Mouse (Mus musculus): ENCODE data around the gene Gm47955.
"Not testable (repeated sequence)": the region's sequence is repeated elsewhere in the genome, so short reads cannot be mapped to it uniquely, and the experiment has no call there.

The Gm47955 gene

GRCm38 (mm10) chr1:82959870-82960385 is at the start of gene Gm47955:
Gene Gm47955, plus strand, starts transcription at chr1:82960286.
- DNase-seq (ENCODE audit: low spot score): no peak

- no peak for DNase-seq (ENCODE audit: low spot score)
Observed at GRCm38 (mm10) chr1:82913025-82913424, 47.1 kb upstream of the Gm47955 start, which contains the start of gene A030005L19Rik. Gene A030005L19Rik, plus strand, starts transcription at chr1:82913325.

- DNase-seq (ENCODE audit: low spot score): not testable (repeated sequence)
Observed at GRCm38 (mm10) chr1:82913434-82913833, 46.7 kb upstream of the Gm47955 start.

GRCm38 (mm10) chr1:82924650-82925049 is 35.4 kb upstream of the Gm47955 start, which contains the start of gene A030014E15Rik:
Gene A030014E15Rik, plus strand, starts transcription at chr1:82924917.
- DNase-seq (ENCODE audit: low spot score): no peak

GRCm38 (mm10) chr1:82930558-82930957 is 29.5 kb upstream of the Gm47955 start:
- DNase-seq (ENCODE audit: low spot score): not testable (repeated sequence)

- DNase-seq (ENCODE audit: low spot score): not testable (repeated sequence)
Observed at GRCm38 (mm10) chr1:82931326-82931725, 28.8 kb upstream of the Gm47955 start, which contains the start of gene Gm6217. Gene Gm6217, minus strand, starts transcription at chr1:82931399.

GRCm38 (mm10) chr1:82938666-82939065 is 21.4 kb upstream of the Gm47955 start:
- DNase-seq (ENCODE audit: low spot score): no peak

- not testable (repeated sequence) for DNase-seq (ENCODE audit: low spot score)
Observed at GRCm38 (mm10) chr1:82942505-82942904, 17.6 kb upstream of the Gm47955 start.

- not testable (repeated sequence) for DNase-seq (ENCODE audit: low spot score)
Observed at GRCm38 (mm10) chr1:82943295-82943694, 16.8 kb upstream of the Gm47955 start, which contains the start of gene A030003K21Rik. Gene A030003K21Rik, minus strand, starts transcription at chr1:82943388.

GRCm38 (mm10) chr1:82946029-82946428 is 14.1 kb upstream of the Gm47955 start:
- not testable (repeated sequence) for DNase-seq (ENCODE audit: low spot score)

GRCm38 (mm10) chr1:82948601-82949000 is 11.5 kb upstream of the Gm47955 start:
- no peak for DNase-seq (ENCODE audit: low spot score)

- not testable (repeated sequence) for DNase-seq (ENCODE audit: low spot score)
Observed at GRCm38 (mm10) chr1:82955913-82956312, 4.2 kb upstream of the Gm47955 start, which contains the start of gene Gm7544. Gene Gm7544, minus strand, starts transcription at chr1:82956013.

- DNase-seq (ENCODE audit: low spot score): no peak
Observed at GRCm38 (mm10) chr1:82966413-82966812, 6.3 kb downstream of the Gm47955 start.

- no peak for DNase-seq (ENCODE audit: low spot score)
Observed at GRCm38 (mm10) chr1:82972046-82972445, 12.0 kb downstream of the Gm47955 start.

- no peak for DNase-seq (ENCODE audit: low spot score)
Observed at GRCm38 (mm10) chr1:82973244-82973643, 13.2 kb downstream of the Gm47955 start.

GRCm38 (mm10) chr1:82973901-82974300 is 13.8 kb downstream of the Gm47955 start:
- no peak for DNase-seq (ENCODE audit: low spot score)

- no peak for DNase-seq (ENCODE audit: low spot score)
Observed at GRCm38 (mm10) chr1:82974342-82974741, 14.3 kb downstream of the Gm47955 start.

GRCm38 (mm10) chr1:82975750-82976149 is 15.7 kb downstream of the Gm47955 start:
- no peak for DNase-seq (ENCODE audit: low spot score)

- DNase-seq (ENCODE audit: low spot score): no peak
Observed at GRCm38 (mm10) chr1:82977840-82978239, 17.8 kb downstream of the Gm47955 start.

GRCm38 (mm10) chr1:82986738-82987137 is 26.7 kb downstream of the Gm47955 start:
- no peak for DNase-seq (ENCODE audit: low spot score)

GRCm38 (mm10) chr1:82987530-82988198 is 27.6 kb downstream of the Gm47955 start:
- peak; percentile 52 for DNase-seq (ENCODE audit: low spot score)

- no peak for DNase-seq (ENCODE audit: low spot score)
Observed at GRCm38 (mm10) chr1:82991062-82991461, 31.0 kb downstream of the Gm47955 start.

- DNase-seq (ENCODE audit: low spot score): no peak
Observed at GRCm38 (mm10) chr1:82991596-82991995, 31.5 kb downstream of the Gm47955 start.

Measured in MN1 (cell line).